9 mouse cellular contexts compared by ENCODE assay signal in the genomic region with DNA sequence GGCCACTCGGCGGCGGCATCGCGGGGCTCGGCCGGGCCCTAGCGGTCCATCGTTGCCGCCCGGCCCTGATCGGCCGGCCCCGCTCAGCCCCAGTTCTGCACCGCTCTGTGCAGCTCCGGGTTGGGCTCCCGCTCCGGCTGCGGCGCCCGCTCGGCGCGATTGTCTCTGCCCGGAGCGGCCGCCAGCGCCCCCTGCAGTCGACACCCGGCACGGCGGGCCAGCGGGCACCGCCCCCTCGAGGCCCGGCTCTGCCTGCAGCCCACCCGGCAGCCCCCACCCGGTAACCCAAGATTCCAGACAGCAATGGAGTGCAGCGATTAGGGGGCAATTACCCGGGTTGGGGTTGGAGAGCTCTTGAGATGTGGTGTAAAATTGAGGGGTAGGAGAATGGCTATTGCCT. TPM values are rescaled to one million over a fixed set of nuclear protein-coding genes. Genes with fewer than 3 reads are reported as not detected.
DNase-seq lines count a peak whose midpoint lies in the region; ATAC-seq and TF ChIP-seq lines count a peak whose summit lies in the region.
"Had no signal": no experiment of that assay in that cellular context is flagged by ENCODE, and none has a peak within 500 bp of the region (broad histone marks: within the 10 kb centered on the region; RNA-seq: fewer than 3 reads in every experiment).

A gene (minus strand): TSS at position 186 of the 400 bp plus-strand sequence.

- peak; percentile 50; the same call in 1 of the 2 replicates for ATAC-seq in cerebellum, adult (ENCODE audit: insufficient number of reproducible peaks, low FRiP score, low TSS enrichment)
- peak; percentile 86 for ATAC-seq in forebrain, embryonic 11.5 days (replicated peaks; ENCODE audit: low FRiP score)
- ATAC-seq in heart, postnatal 0 days (ENCODE audit: insufficient read depth, low read depth): peak; percentile 64
- ATAC-seq in lung, embryonic 15.5 days (ENCODE audit: borderline replicate concordance, extremely low read depth, low FRiP score, low TSS enrichment): peak; percentile 63; the same call in 1 of the 2 replicates
- ATAC-seq in monocyte, adult 5-6 weeks (replicated peaks; ENCODE audit: insufficient number of reproducible peaks, low FRiP score, low TSS enrichment, poor library complexity, severe bottlenecking): no peak

- peak; percentile 55 for TF ChIP-seq CTCF in heart, postnatal 0 days (IDR thresholded peaks at IDR 0.05; ENCODE audit: low read depth)

- peak within 1 kb of the TSS; percentile 93 for H3K4me3 ChIP-seq in forebrain, embryonic 11.5 days (ENCODE audit: low read depth, low read length)
- peak within 1 kb of the TSS; percentile 80 for H3K4me3 ChIP-seq in heart, postnatal 0 days (ENCODE audit: low read depth, low read length)
- H3K4me3 ChIP-seq in lung, embryonic 15.5 days: peak within 1 kb of the TSS; percentile 96

- 0% methylated on average over 40 of the region's 40 CpGs for WGBS in forebrain, embryonic 11.5 days
- WGBS in heart, postnatal 0 days: under 1% methylated on average over 40 of the region's 40 CpGs
- WGBS in lung, embryonic 15.5 days: under 1% methylated on average over 40 of the region's 40 CpGs

- peaks cover 25% of the 10 kb centered on the region for H3K4me1 ChIP-seq in forebrain, embryonic 11.5 days (replicated peaks; ENCODE audit: control insufficient read depth, insufficient read depth, low read length)
- peaks cover 40% of the 10 kb centered on the region for H3K4me1 ChIP-seq in heart, postnatal 0 days (ENCODE audit: control insufficient read depth, insufficient read depth)
- H3K4me1 ChIP-seq in lung, embryonic 15.5 days: peaks cover 56% of the 10 kb centered on the region

- H3K9ac ChIP-seq in forebrain, embryonic 11.5 days (ENCODE audit: low read length): peak within 1 kb of the TSS; percentile 96
- H3K9ac ChIP-seq in heart, postnatal 0 days (replicated peaks; ENCODE audit: low read depth, low read length): peak within 1 kb of the TSS; percentile 77
- peak within 1 kb of the TSS; percentile 98 for H3K9ac ChIP-seq in lung, embryonic 15.5 days

- H3K36me3 ChIP-seq in forebrain, embryonic 11.5 days (ENCODE audit: control insufficient read depth, insufficient read depth, low read length): peaks cover 4% of the 10 kb centered on the region; the same call in 1 of the 2 replicates
- H3K36me3 ChIP-seq in heart, postnatal 0 days (replicated peaks; ENCODE audit: control insufficient read depth, insufficient read depth, low read length): peaks cover 4% of the 10 kb centered on the region; the same call in 1 of the 2 replicates
- H3K36me3 ChIP-seq in lung, embryonic 15.5 days: peaks cover 4% of the 10 kb centered on the region

- TF ChIP-seq EP300 in heart, postnatal 0 days (IDR thresholded peaks at IDR 0.05; ENCODE audit: low read depth): no peak

- H3K27ac ChIP-seq in forebrain, embryonic 11.5 days (ENCODE audit: low read depth, low read length): peak within 1 kb of the TSS; percentile 93
- H3K27ac ChIP-seq in heart, postnatal 0 days (ENCODE audit: low read depth): peak within 1 kb of the TSS; percentile 84
- peak within 1 kb of the TSS; percentile 92 for H3K27ac ChIP-seq in lung, embryonic 15.5 days

- H3K4me2 ChIP-seq in forebrain, embryonic 11.5 days (ENCODE audit: low read depth, low read length, severe bottlenecking): peak within 1 kb of the TSS; percentile 79
- peak within 1 kb of the TSS; percentile 91 for H3K4me2 ChIP-seq in heart, postnatal 0 days (ENCODE audit: low read depth, low read length)
- H3K4me2 ChIP-seq in lung, embryonic 15.5 days: peak within 1 kb of the TSS; percentile 91

- DNase-seq in Muller cell, postnatal 12 days (ENCODE audit: inconsistent ontology term): peak; percentile 80
- peak; percentile 97 for DNase-seq in forebrain, embryonic 11.5 days (ENCODE audit: low spot score)
- DNase-seq in heart, postnatal 0 days (ENCODE audit: low spot score): peak; percentile 43
- peak in 1 of 2 experiments; percentile 72 for DNase-seq in layer of hippocampus, adult 8-10 months (ENCODE audit: low spot score in 2 of 2)
- peak; percentile 89 for DNase-seq in ovary, postnatal 14 days (ENCODE audit: low spot score)

- peaks cover 6% of the 10 kb centered on the region; the same call in 1 of the 2 replicates for H3K27me3 ChIP-seq in forebrain, embryonic 11.5 days (ENCODE audit: control insufficient read depth, insufficient read depth, low read length)
- 0 out of 2 replicates have a peak, but pooled peaks cover 7% of the 10 kb centered on the region for H3K27me3 ChIP-seq in heart, postnatal 0 days (ENCODE audit: control insufficient read depth, insufficient read depth, low read length)
- no peaks in the 10 kb centered on the region; the same call in 1 of the 2 replicates for H3K27me3 ChIP-seq in lung, embryonic 15.5 days

- H3K9me3 ChIP-seq in forebrain, embryonic 11.5 days (ENCODE audit: control insufficient read depth, low read length): no peaks in the 10 kb centered on the region
- H3K9me3 ChIP-seq in heart, postnatal 0 days (replicated peaks; ENCODE audit: control insufficient read depth, low read length): no peaks in the 10 kb centered on the region
- no peaks in the 10 kb centered on the region for H3K9me3 ChIP-seq in lung, embryonic 15.5 days

RNA-seq across cellular contexts. Expression of the gene that starts here (rescaled TPM):
- polyA plus RNA-seq in forebrain, embryonic 11.5 days (2014; fragmentation: Nextera tagmentation; extraction: Ambion mirVana): 11.0 and 11.2 TPM in 2 replicates
- total RNA-seq in heart, postnatal 0 days (2014; rRNA removed; ENCODE audit: low replicate concordance): 40.8 and 58.6 TPM in 2 replicates
- polyA plus RNA-seq in heart, postnatal 0 days (2015; fragmentation: Nextera tagmentation; extraction: Ambion mirVana): 1.7 and 1.8 TPM in 2 replicates
- 10 to 100 TPM; 77.6 to 94.7 (median 85.7) TPM for total RNA-seq in layer of hippocampus, adult 8-10 months (2022)
- polyA plus RNA-seq in lung, embryonic 15.5 days (2015; fragmentation: Nextera tagmentation; extraction: Ambion mirVana): 4.7 and 6.9 TPM in 2 replicates
- not detected in 3 replicates for total RNA-seq in monocyte, adult 5-6 weeks (2017)
- total RNA-seq: neutrophil, adult 5-6 weeks had no signal

Comparison
In these comparisons a context has a peak if more than half of its experiments do, and no peak if none do; other contexts are left out.
1. RNA of the gene that starts here (total RNA-seq): 77.6 to 94.7 TPM in layer of hippocampus, adult 8-10 months and 40.8 to 58.6 TPM in heart, postnatal 0 days; not detected in monocyte, adult 5-6 weeks; every median in the first group is over 10 times any median in the second.
2. Peak in every context shown above with its lines, with median percentiles within 50 percentile points of each other: H3K27ac ChIP-seq, H3K4me2 ChIP-seq, H3K4me3 ChIP-seq and H3K9ac ChIP-seq.